Mouse (Mus musculus) hindbrain, embryonic 11.5 days (tissue): ENCODE results near the gene Hoxb3. TPM values are rescaled to one million over a fixed set of nuclear protein-coding genes. Genes with fewer than 3 reads are reported as not detected.

Source experiments
- ATAC-seq: fragments of 200-750 bp; cut with Nextera tagmentation; 2 replicates; pipeline ENCODE4 v1.8.0; 2017; ENCODE audit warnings: mild to moderate bottlenecking, moderate TSS enrichment, moderate library complexity; ENCODE audit not compliant: low FRiP score
- DNase-seq: peaks from one replicate; pipeline ENCODE4 v3.0.0-alpha.2; 2015; ENCODE audit warnings: low spot score
- H3K27ac ChIP-seq: fragments of 300-500 bp; sonication (generic); 2 replicates; pipeline ENCODE4 v1.5.1; 2014; ENCODE audit warnings: mild to moderate bottlenecking, low read depth, low read length
- H3K27me3 ChIP-seq: fragments of 300-500 bp; sonication (generic); 2 replicates; pipeline ENCODE4 v1.6.1; 2014; ENCODE audit warnings: mild to moderate bottlenecking, low read length, moderate library complexity, mixed read lengths; ENCODE audit not compliant: control insufficient read depth, insufficient read depth
- H3K36me3 ChIP-seq: fragments of 300-500 bp; sonication (generic); 2 replicates; pipeline ENCODE4 v1.6.1; 2014; ENCODE audit warnings: mild to moderate bottlenecking, low read length, moderate library complexity, mixed read lengths; ENCODE audit not compliant: control insufficient read depth, insufficient read depth
- H3K4me1 ChIP-seq: fragments of 300-500 bp; sonication (generic); replicated peaks from 2 replicates; pipeline ENCODE4 v1.6.1; 2014; ENCODE audit warnings: low read length, mixed read lengths; ENCODE audit not compliant: control insufficient read depth, insufficient read depth
- H3K4me2 ChIP-seq: fragments of 300-500 bp; sonication (generic); replicated peaks from 2 replicates; pipeline ENCODE4 v1.6.1; 2014; ENCODE audit warnings: mild to moderate bottlenecking, low read depth, low read length
- H3K4me3 ChIP-seq: fragments of 300-500 bp; sonication (generic); 2 replicates; pipeline ENCODE4 v1.5.1; 2014; ENCODE audit warnings: low read depth, low read length
- H3K9ac ChIP-seq: fragments of 300-500 bp; sonication (generic); 2 replicates; pipeline ENCODE4 v1.6.1; 2014; ENCODE audit warnings: low read depth, low read length
- H3K9me3 ChIP-seq: fragments of 300-500 bp; sonication (generic); 2 replicates; pipeline ENCODE4 v1.6.1; 2016; ENCODE audit warnings: low read length; ENCODE audit not compliant: control insufficient read depth
- WGBS: fragments of 180-500 bp; shearing (Covaris S2); extraction: QIAGEN DNeasy Blood & Tissue Kit; methylation state at CpG from one replicate; pipeline ENCODE4 v1.1.7; 2014; 5-methylcytosine and 5-hydroxymethylcytosine counted together
- polyA plus RNA-seq: library from polyadenylated mRNA; unstranded; fragments of >200 nt; fragmentation: Nextera tagmentation; extraction: Ambion mirVana; gene quantifications from 2 replicates; pipeline ENCODE4 v1.2.1, GENCODE M21; 2014

Gene Hoxb3
- polyA plus RNA-seq, 1 experiment from 2014 or later, result 13.1 TPM

DNA sequence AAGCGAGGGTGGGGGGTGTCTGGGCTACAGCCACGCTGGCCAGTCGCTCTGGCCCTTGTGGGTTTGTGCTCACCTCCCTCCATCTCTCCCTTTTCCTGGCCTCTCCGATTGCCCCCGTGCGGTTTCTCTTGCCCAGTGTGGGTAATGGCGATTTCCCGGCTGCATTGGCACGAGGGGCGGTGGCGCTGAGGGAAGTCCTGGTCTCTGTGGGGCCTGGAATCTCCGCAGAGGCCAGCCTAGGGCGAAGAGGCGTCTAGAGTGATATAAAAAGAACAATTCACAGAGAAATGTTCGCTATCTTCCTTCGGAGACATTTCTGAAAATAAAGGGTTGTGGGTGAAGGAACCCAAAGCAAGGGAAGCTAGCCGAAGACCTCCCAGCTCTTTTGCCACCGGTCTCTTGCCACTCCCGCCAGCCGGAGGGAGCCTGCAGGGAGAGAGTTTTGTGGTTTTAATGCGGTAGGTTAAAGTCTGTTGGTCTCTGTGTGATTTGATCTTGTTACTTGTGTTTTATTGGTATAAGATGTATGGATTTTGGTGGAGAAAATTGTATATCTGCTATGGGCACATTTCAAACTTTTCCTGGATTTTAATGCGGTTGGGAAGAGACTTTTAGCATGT lies 29.7 kb upstream of the Hoxb3 start:
- no peak for ATAC-seq
- Histone ChIP-seq H3K9me3 (no peaks in the 10 kb centered on the region), H3K4me1 (no peaks in the 10 kb centered on the region), H3K4me2 (no peak overlapping the region), H3K4me3 (peak overlapping the region; percentile 16), H3K9ac (peak overlapping the region; percentile 41; the same call in 1 of the 2 replicates), H3K27ac (no peak overlapping the region), H3K36me3 (no peaks in the 10 kb centered on the region), H3K27me3 (peaks cover 97% of the 10 kb centered on the region)
- DNase-seq, result no peak
- WGBS, result under 1% methylated on average over 22 of the region's 22 CpGs

DNA sequence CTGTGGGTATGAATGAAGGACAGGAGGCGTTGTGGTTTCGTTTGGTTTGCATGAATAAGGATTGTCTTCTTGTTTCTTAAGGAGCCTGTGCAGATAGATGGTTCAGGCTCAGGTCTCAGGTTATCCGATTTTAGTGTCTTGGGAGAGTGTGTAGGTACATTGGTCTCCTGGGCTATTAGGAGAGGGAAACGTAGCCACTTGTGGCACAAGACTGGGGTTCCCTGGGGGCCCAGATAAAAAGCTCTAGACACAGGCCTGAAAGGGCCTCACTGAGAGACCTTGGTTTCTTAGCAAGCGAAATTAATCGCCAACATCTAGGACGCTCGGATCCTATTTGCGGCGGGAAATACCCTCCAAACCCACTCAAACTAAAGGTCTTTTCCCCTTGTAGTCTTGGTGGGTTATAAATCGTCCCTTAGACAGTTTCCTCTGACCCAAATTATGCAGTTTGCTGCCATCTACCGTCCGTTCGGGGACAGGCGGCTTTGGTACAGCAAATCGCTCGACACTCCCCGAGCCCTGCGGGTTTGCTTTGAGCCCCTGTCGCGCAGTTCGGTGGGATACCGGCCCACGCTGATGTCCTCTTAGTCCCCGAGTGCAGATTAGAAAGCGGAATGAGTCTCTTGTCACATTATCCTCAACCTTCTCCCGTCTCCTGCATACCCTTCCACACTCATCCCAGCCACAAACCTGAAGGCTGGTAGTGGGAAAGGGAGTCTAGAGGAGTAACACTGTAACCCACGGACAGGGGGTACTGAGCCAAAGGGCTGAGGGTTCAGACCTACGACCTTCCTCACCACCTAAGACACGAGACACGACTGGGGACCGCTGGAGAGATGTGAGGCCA lies 28.7 kb upstream of the Hoxb3 start:
- H3K27me3 ChIP-seq, result peaks cover 96% of the 10 kb centered on the region
- no peaks in the 10 kb centered on the region for H3K36me3 ChIP-seq
- no peaks in the 10 kb centered on the region for H3K9me3 ChIP-seq
- no peak overlapping the region for H3K9ac ChIP-seq
- H3K4me2 ChIP-seq, result no peak overlapping the region
- DNase-seq (peak; percentile 91), ATAC-seq (no peak)
- no peaks in the 10 kb centered on the region for H3K4me1 ChIP-seq
- H3K4me3 ChIP-seq, result peak overlapping the region; percentile 8; the same call in 1 of the 2 replicates
- WGBS, result 1% methylated on average over 32 of the region's 32 CpGs
- H3K27ac ChIP-seq, result no peak overlapping the region

DNA sequence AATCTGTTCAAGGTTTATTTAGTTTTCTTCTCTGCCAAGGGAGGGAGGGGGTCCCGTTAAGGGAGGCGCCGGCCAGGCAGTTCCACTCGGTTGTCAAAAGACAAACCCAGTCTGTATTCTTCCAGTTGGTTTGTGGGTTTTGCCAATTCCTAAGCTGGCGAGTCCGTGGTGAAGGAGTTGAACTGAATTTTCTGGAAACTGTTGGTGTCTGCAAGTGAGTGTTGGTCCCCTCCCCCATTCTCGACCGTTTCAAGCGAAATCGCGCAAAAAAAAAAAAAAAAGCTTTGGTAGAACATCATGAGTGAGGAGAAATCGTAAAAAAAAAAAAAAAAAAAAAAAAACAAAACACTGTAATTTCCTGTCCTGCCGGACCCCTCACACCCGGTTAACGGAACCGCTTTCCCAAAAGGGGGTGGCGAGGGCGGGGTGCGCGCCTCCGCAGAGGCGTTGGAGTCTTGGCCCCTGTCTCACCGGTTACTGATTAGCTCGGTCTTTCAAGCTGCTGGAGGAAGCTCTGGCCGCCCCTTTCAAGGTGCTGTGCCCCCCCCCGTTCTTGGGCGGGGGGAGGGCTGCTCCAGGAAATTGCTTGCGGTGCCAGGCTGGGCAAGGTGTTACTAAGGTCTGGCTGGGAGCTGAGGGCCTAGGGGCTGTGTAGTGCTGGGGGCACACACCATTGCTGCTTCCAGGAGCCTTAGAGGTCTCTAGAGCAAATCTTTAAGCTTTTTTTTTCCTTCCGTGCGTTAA lies 27.9 kb upstream of the Hoxb3 start:
- no peak for DNase-seq
- under 1% methylated on average over 30 of the region's 30 CpGs for WGBS
- Histone ChIP-seq H3K27ac (no peak overlapping the region), H3K4me1 (no peaks in the 10 kb centered on the region), H3K4me2 (0 out of 2 replicates have a peak overlapping the region, but pooled peaks have one; percentile 0), H3K27me3 (peaks cover 96% of the 10 kb centered on the region), H3K36me3 (no peaks in the 10 kb centered on the region), H3K9ac (no peak overlapping the region), H3K4me3 (peak overlapping the region; percentile 12; the same call in 1 of the 2 replicates), H3K9me3 (no peaks in the 10 kb centered on the region)
- ATAC-seq, result no peak

DNA sequence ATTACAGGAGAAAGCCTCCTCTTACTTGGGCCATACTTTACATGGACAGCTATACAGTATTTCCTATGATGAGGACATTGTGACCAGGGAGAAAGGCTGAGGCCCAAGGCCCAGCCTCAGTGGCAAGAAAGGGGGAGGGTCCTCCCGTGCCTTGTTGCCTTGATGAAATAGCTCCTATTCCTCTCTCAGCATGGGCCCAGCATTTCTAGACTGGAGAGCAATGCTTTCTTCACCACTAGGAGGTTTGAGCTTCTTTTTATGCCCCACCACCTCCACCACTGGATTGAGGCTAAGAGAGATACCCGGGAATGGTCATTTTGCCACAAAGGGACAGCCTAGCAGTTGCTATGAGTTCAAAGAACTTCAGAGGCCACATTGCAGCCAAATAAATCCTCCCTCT lies 26.1 kb upstream of the Hoxb3 start:
- H3K9ac ChIP-seq, result no peak overlapping the region
- no peaks in the 10 kb centered on the region for H3K36me3 ChIP-seq
- H3K27ac ChIP-seq, result no peak overlapping the region; the same call in 1 of the 2 replicates
- H3K4me1 ChIP-seq, result no peaks in the 10 kb centered on the region
- ATAC-seq (no peak), DNase-seq (no peak)
- peaks cover 97% of the 10 kb centered on the region for H3K27me3 ChIP-seq
- no peak overlapping the region for H3K4me3 ChIP-seq
- 2% methylated on average over 2 of the region's 2 CpGs for WGBS
- no peak overlapping the region for H3K4me2 ChIP-seq
- no peaks in the 10 kb centered on the region for H3K9me3 ChIP-seq

DNA sequence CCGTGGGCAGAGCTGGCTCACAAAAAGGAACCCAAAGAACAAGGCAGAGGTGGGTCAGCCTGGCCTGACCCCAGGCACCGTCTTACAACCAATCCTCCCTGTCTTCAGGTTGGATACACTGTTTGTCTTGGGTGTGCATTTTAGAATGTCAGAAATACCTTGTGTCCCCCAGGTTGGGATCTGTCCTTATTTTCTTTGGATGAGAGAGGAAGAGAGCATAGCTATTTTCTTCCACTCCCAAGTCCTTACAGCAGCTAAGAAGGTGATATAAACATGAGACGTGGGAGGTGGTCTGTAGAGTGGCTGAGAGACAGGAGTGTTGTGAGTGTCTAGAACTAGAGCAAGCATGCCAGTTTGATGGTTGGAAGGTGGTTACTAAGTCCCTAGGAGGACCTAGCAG lies 25.7 kb upstream of the Hoxb3 start:
- WGBS, result 0% methylated on average over 3 of the region's 3 CpGs
- Histone ChIP-seq H3K27me3 (peaks cover 97% of the 10 kb centered on the region), H3K9me3 (no peaks in the 10 kb centered on the region), H3K9ac (no peak overlapping the region), H3K4me1 (no peaks in the 10 kb centered on the region), H3K27ac (no peak overlapping the region; the same call in 1 of the 2 replicates), H3K4me2 (no peak overlapping the region), H3K36me3 (no peaks in the 10 kb centered on the region), H3K4me3 (no peak overlapping the region)
- DNase-seq (no peak), ATAC-seq (no peak)

DNA sequence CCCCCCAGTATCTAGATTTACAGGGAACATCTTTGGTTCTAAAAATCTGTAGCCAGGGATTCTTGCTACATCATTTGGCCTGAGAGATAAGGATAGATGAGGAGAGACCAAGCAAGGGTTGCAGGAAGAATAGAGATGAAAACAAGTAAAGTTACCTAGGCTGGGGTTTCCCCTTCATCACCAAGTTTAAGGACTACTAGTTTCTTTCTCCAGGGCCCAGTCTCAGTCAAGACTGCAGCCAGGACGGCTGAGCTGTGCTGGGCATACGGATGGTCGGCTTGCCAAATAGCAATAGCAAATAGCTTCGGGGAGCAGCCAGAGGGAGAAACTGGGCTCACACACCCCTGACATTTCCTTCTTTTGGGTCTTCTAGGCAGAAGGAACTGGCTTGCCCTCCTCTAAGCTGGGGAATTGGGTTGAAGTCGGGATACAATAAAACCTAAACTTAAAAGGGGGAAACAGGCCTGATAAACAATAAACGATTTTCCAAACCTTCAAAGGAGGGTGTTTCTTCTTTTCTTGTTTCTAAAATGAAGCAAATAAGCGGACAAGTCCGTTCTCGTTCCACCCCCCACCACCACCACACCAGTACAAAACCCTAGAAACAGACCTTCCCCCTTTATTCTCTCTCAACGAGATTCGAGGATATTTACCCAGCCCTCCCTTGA lies 25.0 kb upstream of the Hoxb3 start:
- Histone ChIP-seq H3K4me1 (no peaks in the 10 kb centered on the region), H3K27me3 (peaks cover 97% of the 10 kb centered on the region), H3K4me3 (0 out of 2 replicates have a peak overlapping the region, but pooled peaks have one; percentile 2), H3K36me3 (no peaks in the 10 kb centered on the region), H3K9ac (no peak overlapping the region), H3K4me2 (no peak overlapping the region), H3K9me3 (no peaks in the 10 kb centered on the region), H3K27ac (no peak overlapping the region)
- whole genome bisulfite sequencing, result 3% methylated on average over 11 of the region's 11 CpGs
- no peak for ATAC-seq
- DNase-seq, result no peak

DNA sequence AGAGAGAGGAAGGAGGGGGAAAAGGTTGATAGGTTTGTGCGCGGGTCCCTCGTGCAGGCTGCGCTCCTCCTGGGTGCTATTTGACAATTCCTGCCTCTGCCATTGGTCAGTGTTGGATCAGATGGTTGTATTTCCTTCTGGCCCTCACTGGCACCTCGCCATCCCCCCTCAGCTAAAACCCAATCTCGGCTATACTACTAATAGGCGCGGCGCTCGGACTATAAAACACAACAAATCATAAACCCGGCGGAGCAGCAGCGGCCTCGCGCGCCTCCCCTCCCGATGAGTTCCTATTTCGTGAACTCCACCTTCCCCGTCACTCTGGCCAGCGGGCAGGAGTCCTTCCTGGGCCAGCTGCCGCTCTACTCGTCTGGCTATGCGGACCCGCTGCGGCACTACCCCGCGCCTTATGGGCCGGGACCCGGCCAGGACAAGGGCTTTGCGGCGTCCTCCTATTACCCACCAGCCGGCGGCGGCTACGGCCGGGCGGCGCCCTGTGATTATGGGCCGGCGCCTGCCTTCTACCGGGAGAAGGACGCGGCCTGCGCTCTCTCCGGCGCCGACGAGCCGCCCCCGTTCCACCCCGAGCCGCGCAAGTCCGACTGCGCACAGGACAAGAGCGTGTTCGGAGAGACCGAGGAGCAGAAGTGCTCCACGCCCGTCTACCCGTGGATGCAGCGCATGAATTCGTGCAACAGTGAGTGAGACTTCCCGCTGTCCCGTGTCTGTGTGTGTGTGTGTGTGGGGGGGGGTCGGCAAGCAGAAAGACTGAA lies 24.0 kb upstream of the Hoxb3 start:
- Histone ChIP-seq H3K27me3 (peaks cover 97% of the 10 kb centered on the region), H3K4me1 (no peaks in the 10 kb centered on the region), H3K27ac (peak overlapping the region; percentile 53), H3K4me3 (peak overlapping the region; percentile 33), H3K4me2 (peak overlapping the region; percentile 28; the same call in 1 of the 2 replicates), H3K9ac (peak overlapping the region; percentile 44; the same call in 1 of the 2 replicates), H3K36me3 (no peaks in the 10 kb centered on the region), H3K9me3 (no peaks in the 10 kb centered on the region)
- WGBS, result under 1% methylated on average over 66 of the region's 66 CpGs
- no peak for DNase-seq
- ATAC-seq, result no peak
